Mouse (Mus musculus) thymus, postnatal 0 days (tissue): ENCODE measurements at regions not wholly inside any gene's neighbourhood (a gene's known extent, or its start where the extent isn't known, plus 50 kb on each side); places are given as distances from the start of the nearest gene placed in this dataset.

Experiments
- DNase-seq: peaks from one replicate; pipeline ENCODE4 v3.0.0-alpha.2; 2015; ENCODE audit warnings: low spot score

GRCm38 (mm10) chr14:76791811-76792571 lies 235.3 kb upstream of the Serp2 start:
- no peak for DNase-seq

- DNase-seq = no peak
These were observed 232.7 kb upstream of the Serp2 start for GRCm38 (mm10) chr14:76789376-76789775.

GRCm38 (mm10) chr14:76787601-76788000 lies 230.9 kb upstream of the Serp2 start:
- DNase-seq = no peak

GRCm38 (mm10) chr14:76786214-76786613 lies 229.5 kb upstream of the Serp2 start:
- DNase-seq = no peak

- peak; percentile 79 for DNase-seq
These were observed 224.8 kb upstream of the Serp2 start for GRCm38 (mm10) chr14:76781524-76781880.

- no peak for DNase-seq
These were observed 224.2 kb upstream of the Serp2 start for GRCm38 (mm10) chr14:76780572-76781523.

GRCm38 (mm10) chr14:76778541-76779399 lies 222.1 kb upstream of the Serp2 start:
- DNase-seq = no peak

- DNase-seq = no peak
These were observed 218.8 kb upstream of the Serp2 start for GRCm38 (mm10) chr14:76775387-76775924.

GRCm38 (mm10) chr14:76772781-76773438 lies 216.2 kb upstream of the Serp2 start:
- no peak for DNase-seq

GRCm38 (mm10) chr14:76770106-76770505 lies 213.4 kb upstream of the Serp2 start:
- DNase-seq = no peak

- DNase-seq = peak; percentile 41
These were observed 210.6 kb upstream of the Serp2 start for GRCm38 (mm10) chr14:76767301-76767700.

GRCm38 (mm10) chr14:76766186-76766713 lies 209.6 kb upstream of the Serp2 start:
- DNase-seq = no peak

GRCm38 (mm10) chr14:76765094-76765504 lies 208.4 kb upstream of the Serp2 start:
- DNase-seq = no peak

- peak; percentile 52 for DNase-seq
These were observed 207.7 kb upstream of the Serp2 start for GRCm38 (mm10) chr14:76764390-76764796.

GRCm38 (mm10) chr14:76763539-76763938 lies 206.8 kb upstream of the Serp2 start:
- no peak for DNase-seq

GRCm38 (mm10) chr14:76762777-76763176 lies 206.1 kb upstream of the Serp2 start:
- DNase-seq = no peak

- DNase-seq = no peak
These were observed 205.0 kb upstream of the Serp2 start for GRCm38 (mm10) chr14:76761691-76762090.

GRCm38 (mm10) chr14:76761274-76761673 lies 204.6 kb upstream of the Serp2 start:
- DNase-seq = no peak

- no peak for DNase-seq
These were observed 203.9 kb upstream of the Serp2 start for GRCm38 (mm10) chr14:76760509-76761023.

- DNase-seq = no peak
These were observed 202.7 kb upstream of the Serp2 start for GRCm38 (mm10) chr14:76759377-76759776.
